Mouse (Mus musculus): Measurements from ENCODE around the gene Olfr195. TPM values are rescaled to one million over a fixed set of nuclear protein-coding genes. Genes with fewer than 3 reads are reported as not detected.

The Olfr195 gene
- polyA plus RNA-seq, 1 experiment from 2014 or later, result not detected

Other genes starting within 250 kb of the Olfr195 start
- gene Olfr181, start 218.3 kb upstream of the Olfr195 start, polyA plus RNA-seq (2014; fragmentation: Nextera tagmentation; extraction: Ambion mirVana), result not detected in 2 replicates
- not detected in 2 replicates for gene Olfr180, start 217.7 kb upstream of the Olfr195 start, polyA plus RNA-seq (2014; fragmentation: Nextera tagmentation; extraction: Ambion mirVana)
- gene Olfr183, start 151.7 kb upstream of the Olfr195 start, polyA plus RNA-seq (2014; fragmentation: Nextera tagmentation; extraction: Ambion mirVana), result not detected in 2 replicates
- gene Olfr186, start 116.8 kb upstream of the Olfr195 start, polyA plus RNA-seq (2014; fragmentation: Nextera tagmentation; extraction: Ambion mirVana), result not detected in 2 replicates
- gene Olfr187, start 107.3 kb upstream of the Olfr195 start, polyA plus RNA-seq (2014; fragmentation: Nextera tagmentation; extraction: Ambion mirVana), result not detected in 2 replicates
- not detected in 2 replicates for gene Olfr190, start 69.0 kb upstream of the Olfr195 start, polyA plus RNA-seq (2014; fragmentation: Nextera tagmentation; extraction: Ambion mirVana)
- gene Olfr191, start 57.2 kb upstream of the Olfr195 start, polyA plus RNA-seq (2014; fragmentation: Nextera tagmentation; extraction: Ambion mirVana), result not detected in 2 replicates
- not detected in 2 replicates for gene Olfr193, start 35.2 kb upstream of the Olfr195 start, polyA plus RNA-seq (2014; fragmentation: Nextera tagmentation; extraction: Ambion mirVana)
- not detected in 2 replicates for gene Olfr194, start 26.0 kb upstream of the Olfr195 start, polyA plus RNA-seq (2014; fragmentation: Nextera tagmentation; extraction: Ambion mirVana)
- not detected in 2 replicates for gene Olfr196, start 23.4 kb downstream of the Olfr195 start, polyA plus RNA-seq (2014; fragmentation: Nextera tagmentation; extraction: Ambion mirVana)
- not detected in 2 replicates for gene Olfr198, start 56.5 kb downstream of the Olfr195 start, polyA plus RNA-seq (2014; fragmentation: Nextera tagmentation; extraction: Ambion mirVana)
- gene Olfr199, start 72.7 kb downstream of the Olfr195 start, polyA plus RNA-seq (2014; fragmentation: Nextera tagmentation; extraction: Ambion mirVana), result not detected in 2 replicates
- not detected in 2 replicates for gene Olfr201, start 125.6 kb downstream of the Olfr195 start, polyA plus RNA-seq (2014; fragmentation: Nextera tagmentation; extraction: Ambion mirVana)
- not detected in 2 replicates for gene Olfr202, start 139.7 kb downstream of the Olfr195 start, polyA plus RNA-seq (2014; fragmentation: Nextera tagmentation; extraction: Ambion mirVana)
- not detected in 2 replicates for gene Olfr203, start 151.8 kb downstream of the Olfr195 start, polyA plus RNA-seq (2014; fragmentation: Nextera tagmentation; extraction: Ambion mirVana)
- gene Olfr204, start 171.2 kb downstream of the Olfr195 start, polyA plus RNA-seq (2014; fragmentation: Nextera tagmentation; extraction: Ambion mirVana), result not detected in 2 replicates
- gene Olfr205, start 184.1 kb downstream of the Olfr195 start, polyA plus RNA-seq (2014; fragmentation: Nextera tagmentation; extraction: Ambion mirVana), result not detected in 2 replicates
- not detected in 2 replicates for gene Olfr206, start 202.2 kb downstream of the Olfr195 start, polyA plus RNA-seq (2014; fragmentation: Nextera tagmentation; extraction: Ambion mirVana)
- gene Olfr209, start 216.9 kb downstream of the Olfr195 start, polyA plus RNA-seq (2014; fragmentation: Nextera tagmentation; extraction: Ambion mirVana), result not detected in 2 replicates